Mouse (Mus musculus) liver, adult 2 months (tissue): Measurements from ENCODE around the gene Tenm2. TPM values are rescaled to one million over a fixed set of nuclear protein-coding genes. Genes with fewer than 3 reads are reported as not detected.

ENCODE experiments used
- DNase-seq: peaks from one replicate; pipeline ENCODE4 v3.0.0-alpha.2; 2011; ENCODE audit warnings: low read depth, low spot score; ENCODE audit errors: extremely low read depth
- H3K27ac ChIP-seq: fragments of 200-500 bp; replicated peaks from 2 replicates; pipeline ENCODE4 v1.5.1; 2012; ENCODE audit warnings: low read depth, mild to moderate bottlenecking, control low read depth, inconsistent platforms, low read length; ENCODE audit not compliant: insufficient read depth
- H3K27me3 ChIP-seq: fragments of 200-500 bp; 2 replicates; pipeline ENCODE4 v1.6.1; 2012; ENCODE audit warnings: mild to moderate bottlenecking, moderate library complexity, low read length, inconsistent platforms; ENCODE audit not compliant: control insufficient read depth, insufficient read depth
- H3K36me3 ChIP-seq: fragments of 200-500 bp; 2 replicates; pipeline ENCODE4 v1.6.1; 2012; ENCODE audit warnings: low read length, inconsistent platforms; ENCODE audit not compliant: control insufficient read depth, insufficient read depth
- H3K4me1 ChIP-seq: fragments of 200-500 bp; 2 replicates; pipeline ENCODE4 v1.6.1; 2011; ENCODE audit warnings: low read length; ENCODE audit not compliant: control insufficient read depth, insufficient read depth
- H3K4me3 ChIP-seq: fragments of 200-500 bp; 2 replicates; pipeline ENCODE4 v1.5.1; 2011; ENCODE audit warnings: low read depth, mild to moderate bottlenecking, control low read depth, low read length, moderate library complexity; ENCODE audit not compliant: insufficient read depth
- H3K79me2 ChIP-seq: fragments of 200-500 bp; 2 replicates; pipeline ENCODE4 v1.6.1; 2012; ENCODE audit warnings: inconsistent platforms, mild to moderate bottlenecking, low read length, moderate library complexity; ENCODE audit not compliant: control insufficient read depth, insufficient read depth
- H3K9ac ChIP-seq: fragments of 200-500 bp; 2 replicates; pipeline ENCODE4 v1.6.1; 2012; ENCODE audit warnings: low read depth, mild to moderate bottlenecking, control low read depth, inconsistent platforms, low read length
- CTCF ChIP-seq: fragments of 200-500 bp; IDR thresholded peaks from 2 replicates; pipeline ENCODE4 v1.5.1; 2011; ENCODE audit warnings: low read depth, low read length, control low read depth
- POLR2A ChIP-seq: fragments of 200-500 bp; IDR thresholded peaks from 2 replicates; pipeline ENCODE4 v1.6.1; 2011; ENCODE audit warnings: low read length, control low read depth; ENCODE audit not compliant: insufficient read depth; ENCODE audit errors: extremely low read depth
- WGBS: fragments of 180-500 bp; shearing (Covaris S2); methylation state at CpG from one replicate; pipeline ENCODE4 v1.1.7; 2018; 5-methylcytosine and 5-hydroxymethylcytosine counted together
- polyA plus RNA-seq: library from polyadenylated mRNA; depleted of rRNA; stranded (reverse); fragments of >200 nt; gene quantifications from 2 replicates; pipeline ENCODE4 v1.2.3, GENCODE M21; 2012
- total RNA-seq: library from RNA; depleted of rRNA; stranded (reverse); fragments of >200 nt; gene quantifications from 2 replicates; pipeline ENCODE4 v1.2.3, GENCODE M21; 2014

The Tenm2 gene
- total and polyA plus RNA-seq, 2 experiments = not detected

DNA sequence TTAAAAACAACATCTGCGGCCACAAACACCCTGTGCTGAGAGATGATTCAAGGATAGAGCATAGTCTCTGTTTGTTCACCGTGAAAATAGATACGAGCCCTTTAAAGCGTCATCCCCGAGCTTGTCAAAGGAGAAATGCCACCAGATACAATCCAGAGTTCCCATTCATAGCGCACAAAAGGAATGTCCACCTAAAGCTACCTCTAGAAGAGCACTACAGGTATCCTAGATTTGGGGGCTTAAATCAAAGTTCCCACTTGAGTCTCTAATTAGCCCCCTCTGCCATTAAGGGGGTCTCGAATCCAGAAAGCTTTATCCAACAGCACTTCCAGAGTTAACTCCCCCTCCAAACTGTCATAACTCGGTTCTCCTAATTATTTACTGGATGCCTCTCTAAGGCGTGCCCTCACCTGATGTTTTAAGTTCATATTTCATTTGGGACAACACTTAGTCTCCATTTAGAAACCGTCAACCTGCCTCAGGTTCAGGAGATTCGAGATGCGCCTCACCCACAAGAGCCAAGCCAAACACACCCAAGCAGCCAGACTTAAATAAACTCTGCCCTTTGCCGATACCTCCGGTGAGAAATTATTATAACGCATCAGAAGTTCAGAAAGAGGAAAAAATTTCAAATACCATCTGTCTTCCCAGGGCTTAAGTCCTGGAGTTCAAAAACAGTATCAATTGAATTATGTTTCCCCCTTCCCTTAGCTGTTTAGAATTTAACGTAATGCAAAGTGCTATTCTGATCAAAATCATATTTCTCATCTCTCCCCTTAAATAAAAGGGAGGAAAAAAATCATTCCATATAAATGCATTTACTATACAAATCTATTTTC, 559.1 kb downstream of the Tenm2 start:
- DNase-seq = no peak
- no peaks in the 10 kb centered on the region for H3K79me2 ChIP-seq
- no peak for TF ChIP-seq POLR2A
- no peak for TF ChIP-seq CTCF
- 57% methylated on average over 16 of the region's 16 CpGs for whole genome bisulfite sequencing
- no peaks in the 10 kb centered on the region for H3K36me3 ChIP-seq
- peaks cover 9% of the 10 kb centered on the region for H3K27me3 ChIP-seq
- no peaks in the 10 kb centered on the region for H3K4me1 ChIP-seq
- H3K4me3 ChIP-seq = no peak overlapping the region
- H3K27ac ChIP-seq = no peak overlapping the region
- no peak overlapping the region for H3K9ac ChIP-seq

DNA sequence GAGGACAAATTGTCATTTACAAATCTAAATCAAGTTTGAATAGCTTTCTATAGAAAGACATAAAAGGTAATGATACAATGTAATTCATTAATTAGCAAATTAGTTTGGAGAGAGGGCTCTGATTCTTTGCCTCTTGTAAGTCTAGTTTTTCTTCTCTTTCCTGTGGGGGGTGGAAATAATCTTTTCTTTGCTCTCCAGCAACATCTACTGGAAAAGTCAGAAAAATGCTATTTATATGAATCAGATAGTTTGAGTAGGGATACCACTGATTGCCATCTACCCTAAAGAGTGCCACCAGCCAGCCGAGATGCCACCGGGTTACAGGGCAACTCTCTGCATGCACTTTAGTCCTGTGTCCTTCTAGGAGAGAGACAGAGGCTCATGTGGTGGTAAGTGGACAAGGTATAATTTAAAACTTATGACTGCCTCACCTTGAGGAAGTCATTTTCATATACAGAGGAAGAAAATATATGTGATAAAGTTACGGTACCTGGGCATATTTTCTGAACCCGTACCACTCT, 560.8 kb downstream of the Tenm2 start:
- H3K4me3 ChIP-seq = no peak overlapping the region

DNA sequence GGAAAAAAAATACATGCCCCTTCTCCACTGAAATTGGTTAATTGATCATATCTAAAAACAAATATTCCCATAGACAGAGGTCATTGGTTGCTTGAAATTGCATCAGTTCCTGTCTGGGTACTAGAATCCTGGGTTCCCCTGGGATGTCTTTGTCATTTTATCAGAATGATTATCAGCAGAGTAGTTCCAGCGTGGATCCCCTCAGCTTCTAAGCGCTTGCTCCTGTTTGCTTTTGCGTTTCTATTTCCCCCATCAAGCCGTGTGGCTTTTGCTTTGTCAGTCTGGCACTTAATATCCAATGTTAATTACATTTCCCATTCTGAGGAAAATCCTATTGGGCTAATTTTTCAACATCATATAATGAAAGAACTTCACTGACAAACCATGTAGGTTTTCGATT, 561.6 kb downstream of the Tenm2 start:
- peaks cover 9% of the 10 kb centered on the region for H3K27me3 ChIP-seq
- H3K79me2 ChIP-seq = no peaks in the 10 kb centered on the region
- no peaks in the 10 kb centered on the region for H3K36me3 ChIP-seq
- 30% methylated on average over 5 of the region's 5 CpGs for WGBS
- no peak overlapping the region for H3K9ac ChIP-seq
- no peak for TF ChIP-seq CTCF
- TF ChIP-seq POLR2A = no peak
- no peak for DNase-seq
- H3K27ac ChIP-seq = no peak overlapping the region
- no peak overlapping the region for H3K4me3 ChIP-seq
- no peaks in the 10 kb centered on the region for H3K4me1 ChIP-seq

More for the DNA sequence above, 560.8 kb downstream of the Tenm2 start:
- DNase-seq = no peak
- 83% methylated on average over 4 of the region's 4 CpGs for WGBS
- peaks cover 9% of the 10 kb centered on the region for H3K27me3 ChIP-seq
- H3K9ac ChIP-seq = no peak overlapping the region
- H3K4me1 ChIP-seq = no peaks in the 10 kb centered on the region
- no peak overlapping the region for H3K27ac ChIP-seq
- TF ChIP-seq CTCF = no peak
- TF ChIP-seq POLR2A = no peak
- no peaks in the 10 kb centered on the region for H3K36me3 ChIP-seq
- H3K79me2 ChIP-seq = no peaks in the 10 kb centered on the region

DNA sequence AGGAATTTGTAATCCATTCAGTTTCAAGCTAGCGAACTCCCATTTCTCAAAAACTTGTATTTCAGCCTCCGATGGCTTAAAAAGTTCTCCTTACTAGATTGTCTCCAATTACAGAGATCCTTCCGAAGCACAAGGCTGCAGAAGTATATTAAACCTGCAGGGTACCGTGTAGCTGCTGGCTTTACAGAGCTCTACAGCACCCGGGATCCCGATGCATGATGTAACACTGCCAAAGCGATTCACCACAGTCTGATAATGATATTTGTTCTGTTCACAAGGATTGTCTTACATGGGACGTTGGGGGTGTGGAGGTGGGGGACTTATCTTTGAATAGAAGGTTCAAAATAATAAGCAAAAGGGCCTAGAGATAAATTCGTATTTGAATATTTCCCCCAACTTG, 564.6 kb downstream of the Tenm2 start:
- Histone ChIP-seq H3K9ac (no peak overlapping the region), H3K27me3 (peaks cover 4% of the 10 kb centered on the region), H3K36me3 (no peaks in the 10 kb centered on the region), H3K4me1 (no peaks in the 10 kb centered on the region), H3K27ac (no peak overlapping the region), H3K4me3 (no peak overlapping the region), H3K79me2 (no peaks in the 10 kb centered on the region)
- 69% methylated on average over 9 of the region's 9 CpGs for WGBS
- no peak for DNase-seq
- TF ChIP-seq POLR2A = no peak
- no peak for TF ChIP-seq CTCF

DNA sequence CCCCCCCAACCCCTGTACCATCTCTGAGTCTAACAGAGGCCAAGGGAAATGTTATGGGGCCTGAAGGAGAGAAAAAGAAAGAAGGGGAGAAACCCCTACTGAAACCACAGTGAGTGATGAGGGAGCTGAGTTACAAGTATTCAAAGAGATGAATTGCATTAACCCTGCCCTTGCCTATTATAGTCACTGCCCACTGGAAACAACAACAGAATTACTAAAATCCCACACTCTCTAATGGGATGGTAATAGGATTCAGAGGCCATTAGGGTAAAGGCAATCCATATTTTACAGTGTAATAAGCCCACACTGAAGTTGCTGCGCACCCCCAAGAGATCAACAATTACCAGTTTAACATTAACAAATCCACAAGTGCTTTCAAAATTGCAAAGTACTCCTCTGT, 571.7 kb downstream of the Tenm2 start:
- no peak for DNase-seq
- 87% methylated on average over 1 of the region's 1 CpGs for WGBS

DNA sequence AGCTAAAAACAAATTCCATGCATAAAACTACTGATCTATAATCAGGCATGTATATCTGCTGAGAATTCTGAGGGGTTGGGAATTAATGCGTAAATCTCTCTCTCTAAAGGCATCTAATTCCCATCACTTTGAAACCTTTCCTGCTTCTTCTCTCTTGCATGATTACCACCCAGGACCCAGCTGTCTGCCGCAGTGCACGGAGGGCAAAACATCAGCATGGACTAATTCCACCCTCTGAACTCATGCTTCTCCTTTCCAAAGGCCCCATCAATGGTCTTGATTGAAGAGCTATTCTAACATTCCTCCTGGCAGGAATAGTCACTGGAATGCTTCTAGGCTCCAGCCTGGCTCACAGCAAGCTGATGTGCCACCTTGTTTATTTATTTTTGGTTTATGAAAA, 572.2 kb downstream of the Tenm2 start:
- no peaks in the 10 kb centered on the region for H3K79me2 ChIP-seq
- WGBS = 80% methylated on average over 3 of the region's 3 CpGs
- no peaks in the 10 kb centered on the region for H3K4me1 ChIP-seq
- no peaks in the 10 kb centered on the region; the same call in 1 of the 2 replicates for H3K27me3 ChIP-seq
- H3K9ac ChIP-seq = no peak overlapping the region
- TF ChIP-seq CTCF (no peak), POLR2A (no peak)
- no peaks in the 10 kb centered on the region for H3K36me3 ChIP-seq
- no peak overlapping the region for H3K4me3 ChIP-seq
- DNase-seq = no peak
- no peak overlapping the region for H3K27ac ChIP-seq

More for the DNA sequence above, 571.7 kb downstream of the Tenm2 start:
- Histone ChIP-seq H3K9ac (no peak overlapping the region), H3K36me3 (no peaks in the 10 kb centered on the region), H3K79me2 (no peaks in the 10 kb centered on the region), H3K27me3 (no peaks in the 10 kb centered on the region; the same call in 1 of the 2 replicates), H3K27ac (no peak overlapping the region), H3K4me3 (no peak overlapping the region), H3K4me1 (no peaks in the 10 kb centered on the region)
- no peak for TF ChIP-seq CTCF
- no peak for TF ChIP-seq POLR2A
